Mouse (Mus musculus) CD4-positive helper T cell, adult 2 months (primary cell): ENCODE results near the gene Vwf.

Source experiments
- DNase-seq: peaks from one replicate; pipeline ENCODE4 v3.0.0-alpha.2; 2012; ENCODE audit warnings: low read depth, missing footprints, low spot score

Gene Vwf

GRCm38 (mm10) chr6:125546474-125546873, at the start of gene Vwf:
Vwf (plus strand) TSS chr6:125546774.
- no peak for DNase-seq

- peak; percentile 53 for DNase-seq
These were observed 48.5 kb upstream of the Vwf start for GRCm38 (mm10) chr6:125498062-125498461.

GRCm38 (mm10) chr6:125503186-125503802, 43.3 kb upstream of the Vwf start:
- no peak for DNase-seq

GRCm38 (mm10) chr6:125504622-125505355, 41.8 kb upstream of the Vwf start:
- no peak for DNase-seq

GRCm38 (mm10) chr6:125506427-125506826, 40.1 kb upstream of the Vwf start:
- DNase-seq = no peak

GRCm38 (mm10) chr6:125509783-125510182, 36.8 kb upstream of the Vwf start:
- DNase-seq = no peak

- no peak for DNase-seq
These were observed 35.9 kb upstream of the Vwf start for GRCm38 (mm10) chr6:125510645-125511044.

- DNase-seq = no peak
These were observed 35.4 kb upstream of the Vwf start for GRCm38 (mm10) chr6:125511196-125511595.

- no peak for DNase-seq
These were observed 33.5 kb upstream of the Vwf start for GRCm38 (mm10) chr6:125512950-125513596.

- no peak for DNase-seq
These were observed 30.9 kb upstream of the Vwf start for GRCm38 (mm10) chr6:125515503-125516315.

GRCm38 (mm10) chr6:125521558-125522193, 24.9 kb upstream of the Vwf start:
- no peak for DNase-seq

GRCm38 (mm10) chr6:125524027-125524426, 22.5 kb upstream of the Vwf start:
- DNase-seq = peak; percentile 23

GRCm38 (mm10) chr6:125526066-125526465, 20.5 kb upstream of the Vwf start:
- DNase-seq = no peak

- no peak for DNase-seq
These were observed 17.9 kb upstream of the Vwf start for GRCm38 (mm10) chr6:125528614-125529200.

- no peak for DNase-seq
These were observed 17.1 kb upstream of the Vwf start for GRCm38 (mm10) chr6:125529479-125529878.

GRCm38 (mm10) chr6:125533104-125533650, 13.4 kb upstream of the Vwf start:
- no peak for DNase-seq

- no peak for DNase-seq
These were observed 11.6 kb upstream of the Vwf start for GRCm38 (mm10) chr6:125534990-125535389.

- DNase-seq = no peak
These were observed 8.1 kb upstream of the Vwf start for GRCm38 (mm10) chr6:125538469-125538868.

- no peak for DNase-seq
These were observed 7.2 kb upstream of the Vwf start for GRCm38 (mm10) chr6:125539423-125539822.

- DNase-seq = no peak
These were observed 6.4 kb upstream of the Vwf start for GRCm38 (mm10) chr6:125540199-125540598.

GRCm38 (mm10) chr6:125540826-125541225, 5.7 kb upstream of the Vwf start:
- DNase-seq = no peak
